ENCODE assay signal across 14 mouse cellular contexts in the genomic region with DNA sequence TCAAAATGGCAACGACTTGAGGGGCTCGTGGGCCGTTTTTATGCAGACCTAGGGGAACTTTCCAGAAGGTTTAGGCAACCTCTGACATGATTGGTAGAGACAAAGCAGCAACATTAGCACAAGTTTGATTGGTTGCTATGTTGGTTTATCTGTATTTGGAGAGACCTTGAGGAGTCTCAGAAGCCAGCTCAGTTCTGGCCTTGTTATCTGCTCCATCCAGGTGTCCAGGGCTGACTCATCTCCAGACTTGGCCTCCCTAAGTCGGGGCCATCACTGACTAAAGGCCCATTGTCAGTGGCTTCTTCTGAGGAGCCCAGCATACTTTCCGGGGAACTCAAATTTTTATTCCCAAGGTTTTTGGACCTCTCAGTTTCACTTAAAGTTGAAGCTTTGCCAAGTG. TPM values are rescaled to one million over a fixed set of nuclear protein-coding genes. Genes with fewer than 3 reads are reported as not detected.
A peak's percentile ranks its signal among the peaks of the same experiment; 100 is the strongest.
DNase-seq lines count a peak whose midpoint lies in the region; ATAC-seq lines count a peak whose summit lies in the region.
"Had no signal": no experiment of that assay in that cellular context is flagged by ENCODE, and none has a peak within 500 bp of the region (broad histone marks: within the 10 kb centered on the region; RNA-seq: fewer than 3 reads in every experiment).

No protein-coding gene starts in this region.

- no peaks in the 10 kb centered on the region for H3K27me3 ChIP-seq in heart, embryonic 13.5 days (replicated peaks)
- H3K27me3 ChIP-seq in forebrain, embryonic 10.5 days (ENCODE audit: poor library complexity, severe bottlenecking): no peaks in the 10 kb centered on the region
- H3K27me3 ChIP-seq: midbrain, embryonic 12.5 days had no signal

- H3K4me3 ChIP-seq in heart, embryonic 13.5 days: no peak overlapping the region
- no peak overlapping the region for H3K4me3 ChIP-seq in forebrain, embryonic 10.5 days
- H3K4me3 ChIP-seq: hindbrain, embryonic 10.5 days; midbrain, embryonic 12.5 days had no signal

- peak; percentile 79 for ATAC-seq in heart, embryonic 13.5 days (ENCODE audit: extremely low read depth, insufficient number of reproducible peaks, low FRiP score, low TSS enrichment)
- ATAC-seq in megakaryocyte-erythroid progenitor cell, adult 5-6 weeks (replicated peaks; ENCODE audit: low FRiP score, low TSS enrichment, poor library complexity, severe bottlenecking): peak; percentile 92
- ATAC-seq: forebrain, embryonic 16.5 days had no signal

- H3K9me3 ChIP-seq in heart, embryonic 13.5 days: no peaks in the 10 kb centered on the region
- no peaks in the 10 kb centered on the region for H3K9me3 ChIP-seq in forebrain, embryonic 10.5 days
- H3K9me3 ChIP-seq: hindbrain, embryonic 10.5 days; midbrain, embryonic 12.5 days had no signal

- no peak overlapping the region for H3K27ac ChIP-seq in heart, embryonic 13.5 days (replicated peaks)
- no peak overlapping the region for H3K27ac ChIP-seq in forebrain, embryonic 10.5 days
- H3K27ac ChIP-seq: hindbrain, embryonic 10.5 days; kidney, postnatal 0 days; midbrain, embryonic 12.5 days had no signal

- H3K4me1 ChIP-seq in heart, embryonic 13.5 days: peaks cover 4% of the 10 kb centered on the region; the same call in 1 of the 2 replicates
- H3K4me1 ChIP-seq in forebrain, embryonic 10.5 days: no peaks in the 10 kb centered on the region
- H3K4me1 ChIP-seq: hindbrain, embryonic 10.5 days; midbrain, embryonic 12.5 days had no signal

- H3K4me2 ChIP-seq in heart, embryonic 13.5 days: no peak overlapping the region
- H3K4me2 ChIP-seq: midbrain, embryonic 12.5 days had no signal

- WGBS in heart, embryonic 13.5 days: 70% methylated on average over 5 of the region's 5 CpGs
- WGBS in forebrain, embryonic 10.5 days: 87% methylated on average over 5 of the region's 5 CpGs

- no peak overlapping the region for H3K9ac ChIP-seq in heart, embryonic 13.5 days
- H3K9ac ChIP-seq: midbrain, embryonic 12.5 days had no signal

- H3K36me3 ChIP-seq in heart, embryonic 13.5 days: no peaks in the 10 kb centered on the region
- no peaks in the 10 kb centered on the region for H3K36me3 ChIP-seq in forebrain, embryonic 10.5 days (replicated peaks)
- H3K36me3 ChIP-seq: hindbrain, embryonic 10.5 days; midbrain, embryonic 12.5 days had no signal

- DNase-seq in heart, adult 11 months: no peak
- peak; percentile 85 for DNase-seq in c-Kit-negative CD71-positive TER-119-positive erythroid progenitor cells, embryonic 14.5 days (ENCODE audit: low read depth, low spot score)
- peak; percentile 84 for DNase-seq in liver
- no peak for DNase-seq in thymus, adult 18-20 months
- DNase-seq in forebrain, embryonic 10.5 days (ENCODE audit: extremely low spot score, low spot score): no peak
- DNase-seq: cerebellum, adult 2 months; embryo, embryonic 11 days; spleen, adult 18-20 months had no signal

RNA-seq across cellular contexts. Expression of gene Gtf3c6, which starts 16.0 kb away (rescaled TPM):
- 73.8 and 78.4 TPM in 2 replicates for polyA plus RNA-seq in heart, embryonic 13.5 days (2015; fragmentation: Nextera tagmentation; extraction: Ambion mirVana)
- 66.5 and 85.8 TPM in 2 replicates for total RNA-seq in megakaryocyte-erythroid progenitor cell, adult 5-6 weeks (2014; fragmentation: Nextera tagmentation)
- total RNA-seq in megakaryocyte-erythroid progenitor cell, adult 5-6 weeks (2017): 152 and 249 TPM in 2 replicates
- 150 TPM in 2 replicates for polyA plus RNA-seq in forebrain, embryonic 10.5 days (2016; fragmentation: Nextera tagmentation; extraction: Ambion mirVana)

RNA-seq across cellular contexts. Expression of gene Rpf2, which starts 27.1 kb away (rescaled TPM):
- polyA plus RNA-seq in heart, embryonic 13.5 days (2015; fragmentation: Nextera tagmentation; extraction: Ambion mirVana): 42.6 and 45.6 TPM in 2 replicates
- total RNA-seq in megakaryocyte-erythroid progenitor cell, adult 5-6 weeks (2014; fragmentation: Nextera tagmentation): 70.6 and 102 TPM in 2 replicates
- total RNA-seq in megakaryocyte-erythroid progenitor cell, adult 5-6 weeks (2017): 263 and 350 TPM in 2 replicates
- 98.0 and 101 TPM in 2 replicates for polyA plus RNA-seq in forebrain, embryonic 10.5 days (2016; fragmentation: Nextera tagmentation; extraction: Ambion mirVana)

RNA-seq across cellular contexts. Expression of gene Amd1, which starts 28.0 kb away (rescaled TPM):
- polyA plus RNA-seq in heart, embryonic 13.5 days (2015; fragmentation: Nextera tagmentation; extraction: Ambion mirVana): 37.9 and 40.5 TPM in 2 replicates
- 196 and 233 TPM in 2 replicates for total RNA-seq in megakaryocyte-erythroid progenitor cell, adult 5-6 weeks (2014; fragmentation: Nextera tagmentation)
- total RNA-seq in megakaryocyte-erythroid progenitor cell, adult 5-6 weeks (2017): 272 and 286 TPM in 2 replicates
- 93.7 and 96.8 TPM in 2 replicates for polyA plus RNA-seq in forebrain, embryonic 10.5 days (2016; fragmentation: Nextera tagmentation; extraction: Ambion mirVana)

Comparison
In these comparisons a context has a peak if more than half of its experiments do, and no peak if none do; other contexts are left out.
1. DNase-seq: peak in c-Kit-negative CD71-positive TER-119-positive erythroid progenitor cells, embryonic 14.5 days (single experiment) and liver (single experiment); none in heart, adult 11 months (single experiment), thymus, adult 18-20 months (0 of 2) and forebrain, embryonic 10.5 days (single experiment).